Mouse (Mus musculus): ENCODE data around the gene Tardbp.

DNA sequence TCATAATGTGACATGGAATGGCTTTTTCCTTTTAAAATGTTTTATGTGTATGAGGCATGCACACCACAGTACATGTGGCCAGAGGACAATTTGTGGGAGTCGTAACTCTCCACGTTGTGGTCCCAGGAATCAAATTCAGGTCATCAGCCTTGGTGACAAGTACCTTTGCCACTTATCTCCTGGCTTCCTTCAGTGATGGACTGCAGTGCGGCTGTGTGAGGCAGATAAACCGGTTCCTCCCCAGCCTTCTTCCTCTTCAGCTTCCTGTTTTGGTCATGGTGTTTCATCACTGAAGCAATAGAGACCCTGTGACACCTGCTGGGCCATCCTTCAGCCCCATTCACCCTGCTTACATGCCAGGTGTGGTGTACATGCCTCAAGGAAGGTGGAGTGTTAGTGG is 43.6 kb downstream of the Tardbp start:
- TF ChIP-seq CTCF (IDR thresholded peaks at IDR 0.05; ENCODE audit: borderline replicate concordance, insufficient read depth, low read depth, low read length) (no peak), POLR2A (IDR thresholded peaks at IDR 0.05; ENCODE audit: borderline replicate concordance, insufficient read depth, low read length) (no peak)

All from cerebellum, adult 2 months (tissue).